Mouse (Mus musculus): ENCODE measurements at regions not wholly inside any gene's neighbourhood (a gene's known extent, or its start where the extent isn't known, plus 50 kb on each side); places are given as distances from the start of the nearest gene placed in this dataset.

- DNase-seq (ENCODE audit: low read depth) = no peak
These were observed 54.4 kb upstream of the Calm2 start for GRCm38 (mm10) chr17:87501098-87501497.

- DNase-seq (ENCODE audit: low read depth) = no peak
These were observed 55.1 kb upstream of the Calm2 start for GRCm38 (mm10) chr17:87501687-87502387.

- DNase-seq (ENCODE audit: low read depth) = no peak
These were observed 55.9 kb upstream of the Calm2 start for GRCm38 (mm10) chr17:87502388-87503369.

- DNase-seq (ENCODE audit: low read depth) = no peak
These were observed 56.8 kb upstream of the Calm2 start for GRCm38 (mm10) chr17:87503491-87503890.

- no peak for DNase-seq (ENCODE audit: low read depth)
These were observed 58.4 kb upstream of the Calm2 start for GRCm38 (mm10) chr17:87504960-87505681.

GRCm38 (mm10) chr17:87507848-87508247 lies 61.1 kb upstream of the Calm2 start:
- no peak for DNase-seq (ENCODE audit: low read depth)

- no peak for DNase-seq (ENCODE audit: low read depth)
These were observed 62.0 kb upstream of the Calm2 start for GRCm38 (mm10) chr17:87508582-87509253.

- no peak for DNase-seq (ENCODE audit: low read depth)
These were observed 65.4 kb upstream of the Calm2 start for GRCm38 (mm10) chr17:87512000-87512611.

- DNase-seq (ENCODE audit: low read depth) = peak; percentile 59
These were observed 67.1 kb upstream of the Calm2 start for GRCm38 (mm10) chr17:87513822-87514221.

- no peak for DNase-seq (ENCODE audit: low read depth)
These were observed 67.8 kb upstream of the Calm2 start for GRCm38 (mm10) chr17:87514366-87515126.

- no peak for DNase-seq (ENCODE audit: low read depth)
These were observed 70.5 kb upstream of the Calm2 start for GRCm38 (mm10) chr17:87517258-87517657.

- DNase-seq (ENCODE audit: low read depth) = no peak
These were observed 72.7 kb upstream of the Calm2 start for GRCm38 (mm10) chr17:87519454-87519853.

GRCm38 (mm10) chr17:87520841-87521240 lies 74.1 kb upstream of the Calm2 start:
- no peak for DNase-seq (ENCODE audit: low read depth)

- DNase-seq (ENCODE audit: low read depth) = no peak
These were observed 75.0 kb upstream of the Calm2 start for GRCm38 (mm10) chr17:87521622-87522151.

- DNase-seq (ENCODE audit: low read depth) = no peak
These were observed 75.9 kb upstream of the Calm2 start for GRCm38 (mm10) chr17:87522500-87523091.

GRCm38 (mm10) chr17:87523643-87524042 lies 76.9 kb upstream of the Calm2 start:
- no peak for DNase-seq (ENCODE audit: low read depth)

GRCm38 (mm10) chr17:87527174-87527573 lies 80.4 kb upstream of the Calm2 start:
- no peak for DNase-seq (ENCODE audit: low read depth)

- no peak for DNase-seq (ENCODE audit: low read depth)
These were observed 83.6 kb upstream of the Calm2 start for GRCm38 (mm10) chr17:87530162-87530817.

GRCm38 (mm10) chr17:87530818-87531410 lies 84.2 kb upstream of the Calm2 start:
- no peak for DNase-seq (ENCODE audit: low read depth)

Data from c-Kit-positive CD71-positive TER-119-negative erythroid progenitor cells, embryonic 14.5 days (primary cell).